Mouse (Mus musculus): ENCODE results near the gene Mtcl1. TPM values are rescaled to one million over a fixed set of nuclear protein-coding genes. Genes with fewer than 3 reads are reported as not detected.

Gene Mtcl1
- polyA plus RNA-seq, 1 experiment, result not detected

DNA sequence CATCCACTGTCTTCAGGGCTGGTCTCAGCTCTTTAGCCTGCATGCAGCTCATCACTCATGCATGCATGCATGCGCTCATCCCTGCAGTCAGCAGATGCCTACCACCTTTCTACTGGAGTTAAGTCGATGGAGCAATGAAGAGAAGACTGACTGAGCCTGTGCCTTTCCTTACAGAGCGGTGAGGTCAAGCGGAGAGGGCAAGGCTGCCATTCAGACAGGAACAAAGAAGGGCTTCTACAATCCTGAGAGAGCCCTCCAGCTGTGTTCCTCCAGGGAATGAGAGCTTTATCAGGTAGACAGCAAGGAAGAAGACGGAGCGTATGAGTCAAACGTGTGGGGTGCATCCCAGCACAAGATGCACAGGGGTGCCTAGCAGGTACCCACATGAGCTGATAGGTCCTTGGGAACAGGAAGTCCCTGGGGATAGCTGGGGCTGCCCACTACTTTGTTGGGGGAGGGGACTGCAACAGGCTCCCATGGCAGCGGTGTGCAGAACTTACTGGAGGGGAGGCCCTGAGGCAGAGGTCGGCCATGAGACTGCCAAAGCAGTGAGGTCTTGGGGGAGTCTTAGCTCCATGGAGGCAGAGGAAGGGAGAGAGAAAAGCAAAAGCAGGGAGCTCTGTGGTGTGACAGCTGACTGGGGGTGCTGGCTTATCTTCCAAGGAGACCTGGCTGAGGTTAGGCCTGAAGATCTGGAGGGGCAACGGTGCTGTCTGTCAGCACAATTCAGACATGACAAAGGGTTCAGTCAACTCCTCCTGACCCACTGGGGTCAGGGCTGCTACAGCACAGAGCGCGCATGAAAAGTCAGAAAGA, 37.2 kb downstream of the Mtcl1 start:
- Histone ChIP-seq H3K27ac (ENCODE audit: insufficient read depth, low read depth, low read length) (no peak overlapping the region), H3K4me3 (ENCODE audit: insufficient read depth, low read length) (no peak overlapping the region), H3K4me1 (ENCODE audit: control insufficient read depth, insufficient read depth, low read length) (no peaks in the 10 kb centered on the region)
- no peak for TF ChIP-seq CTCF (IDR thresholded peaks at IDR 0.05; ENCODE audit: low read depth, low read length)
- no peak for TF ChIP-seq POLR2A (IDR thresholded peaks at IDR 0.05; ENCODE audit: borderline replicate concordance, low read depth, low read length)

DNA sequence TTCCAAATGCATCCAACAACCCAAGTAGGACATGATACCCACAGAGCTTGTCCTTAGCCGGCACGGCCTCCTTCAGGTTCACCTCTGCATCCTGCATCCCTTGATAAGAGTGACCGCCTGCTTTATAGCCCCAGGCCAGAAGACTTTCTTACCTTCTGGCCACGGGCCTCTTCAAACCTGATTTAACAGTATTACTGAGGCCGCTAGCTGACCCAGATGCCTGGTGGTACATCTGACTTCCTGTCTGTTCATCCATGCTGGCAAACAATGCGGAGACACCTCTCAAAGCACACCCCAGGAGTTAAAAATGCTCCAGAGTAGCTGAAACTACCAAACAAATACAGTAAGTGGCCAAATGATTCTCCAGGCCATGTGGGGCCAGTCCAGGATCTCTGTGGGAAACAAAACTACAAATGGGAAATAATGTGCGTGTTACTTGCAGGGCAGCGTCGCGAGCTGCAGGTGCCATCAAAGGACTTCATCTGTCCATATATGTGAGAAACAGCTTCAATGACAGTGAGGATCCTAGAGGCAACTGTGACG, 38.6 kb downstream of the Mtcl1 start:
- Histone ChIP-seq H3K27ac (ENCODE audit: insufficient read depth, low read depth, low read length) (no peak overlapping the region), H3K4me3 (ENCODE audit: insufficient read depth, low read length) (no peak overlapping the region), H3K4me1 (ENCODE audit: control insufficient read depth, insufficient read depth, low read length) (no peaks in the 10 kb centered on the region)
- TF ChIP-seq POLR2A (IDR thresholded peaks at IDR 0.05; ENCODE audit: borderline replicate concordance, low read depth, low read length) (no peak), CTCF (IDR thresholded peaks at IDR 0.05; ENCODE audit: low read depth, low read length) (no peak)

DNA sequence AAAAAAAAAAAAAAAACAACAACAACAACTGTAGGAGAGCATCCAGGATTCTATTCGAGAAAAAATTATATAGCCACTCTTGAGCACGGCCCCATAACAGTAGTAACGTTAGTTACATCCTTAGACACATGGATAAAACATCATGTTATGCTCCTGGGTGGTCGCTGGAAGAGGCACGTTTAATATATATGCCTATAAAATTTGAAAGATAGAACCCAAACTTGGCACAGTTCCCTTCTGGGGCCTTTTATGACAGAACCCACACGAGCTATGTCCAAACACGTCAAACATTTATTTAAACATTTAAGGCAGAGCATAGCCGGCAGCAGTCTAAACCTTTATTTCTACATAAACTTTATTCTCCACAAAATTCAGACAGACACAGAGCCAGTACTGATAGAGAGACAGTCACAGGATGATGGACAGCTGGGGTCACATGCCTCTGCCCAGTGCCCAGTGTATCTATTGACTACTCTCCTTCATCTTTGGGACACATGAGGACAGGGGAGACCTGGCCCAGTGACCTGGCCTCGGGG, 40.4 kb downstream of the Mtcl1 start:
- Histone ChIP-seq H3K4me3 (ENCODE audit: insufficient read depth, low read length) (no peak overlapping the region), H3K27ac (ENCODE audit: insufficient read depth, low read depth, low read length) (no peak overlapping the region), H3K4me1 (ENCODE audit: control insufficient read depth, insufficient read depth, low read length) (no peaks in the 10 kb centered on the region)
- TF ChIP-seq POLR2A (IDR thresholded peaks at IDR 0.05; ENCODE audit: borderline replicate concordance, low read depth, low read length) (no peak), CTCF (IDR thresholded peaks at IDR 0.05; ENCODE audit: low read depth, low read length) (no peak)

DNA sequence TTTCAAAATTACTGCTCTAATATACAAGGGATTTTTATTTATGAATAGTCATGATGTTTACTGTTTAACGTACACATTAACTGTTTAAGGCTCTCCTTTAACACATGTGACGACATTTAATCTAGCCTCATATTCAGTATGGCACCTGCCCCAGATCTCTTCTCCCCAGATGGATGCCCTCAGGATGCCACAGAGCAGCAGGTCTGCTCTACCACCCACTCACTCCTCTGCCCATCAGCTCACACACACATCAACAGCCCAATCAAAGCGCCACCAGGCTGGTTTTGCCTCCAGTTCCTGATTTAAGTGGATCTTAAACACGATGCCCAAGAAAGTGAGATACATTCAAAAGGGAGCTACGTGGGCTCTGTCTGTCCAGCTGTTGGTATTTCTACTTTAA, 41.1 kb downstream of the Mtcl1 start:
- Histone ChIP-seq H3K27ac (ENCODE audit: insufficient read depth, low read depth, low read length) (no peak overlapping the region), H3K4me1 (ENCODE audit: control insufficient read depth, insufficient read depth, low read length) (no peaks in the 10 kb centered on the region), H3K4me3 (ENCODE audit: insufficient read depth, low read length) (no peak overlapping the region)
- TF ChIP-seq CTCF (IDR thresholded peaks at IDR 0.05; ENCODE audit: low read depth, low read length) (no peak), POLR2A (IDR thresholded peaks at IDR 0.05; ENCODE audit: borderline replicate concordance, low read depth, low read length) (no peak)

DNA sequence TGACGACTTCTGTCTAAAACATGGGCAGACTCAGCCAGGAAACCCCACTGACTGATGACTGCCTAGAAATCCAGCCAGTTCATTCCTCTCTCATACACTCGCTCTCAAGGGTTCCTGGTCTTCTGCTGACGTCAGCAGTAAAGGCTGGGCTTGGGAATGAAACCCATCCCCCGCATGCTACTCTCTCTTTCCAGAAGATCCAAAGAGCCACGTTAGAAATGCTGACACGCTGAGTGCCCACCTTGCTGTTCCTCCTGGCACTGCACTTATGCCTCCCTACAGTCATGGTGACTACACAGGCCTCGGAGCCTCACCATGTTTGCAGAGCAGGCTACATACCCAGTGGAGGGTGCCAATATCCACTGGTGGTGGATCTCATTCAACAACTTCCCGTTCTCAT, 41.7 kb downstream of the Mtcl1 start:
- no peak for TF ChIP-seq POLR2A (IDR thresholded peaks at IDR 0.05; ENCODE audit: borderline replicate concordance, low read depth, low read length)
- no peak for TF ChIP-seq CTCF (IDR thresholded peaks at IDR 0.05; ENCODE audit: low read depth, low read length)
- Histone ChIP-seq H3K4me1 (ENCODE audit: control insufficient read depth, insufficient read depth, low read length) (no peaks in the 10 kb centered on the region), H3K4me3 (ENCODE audit: insufficient read depth, low read length) (no peak overlapping the region), H3K27ac (ENCODE audit: insufficient read depth, low read depth, low read length) (no peak overlapping the region)

DNA sequence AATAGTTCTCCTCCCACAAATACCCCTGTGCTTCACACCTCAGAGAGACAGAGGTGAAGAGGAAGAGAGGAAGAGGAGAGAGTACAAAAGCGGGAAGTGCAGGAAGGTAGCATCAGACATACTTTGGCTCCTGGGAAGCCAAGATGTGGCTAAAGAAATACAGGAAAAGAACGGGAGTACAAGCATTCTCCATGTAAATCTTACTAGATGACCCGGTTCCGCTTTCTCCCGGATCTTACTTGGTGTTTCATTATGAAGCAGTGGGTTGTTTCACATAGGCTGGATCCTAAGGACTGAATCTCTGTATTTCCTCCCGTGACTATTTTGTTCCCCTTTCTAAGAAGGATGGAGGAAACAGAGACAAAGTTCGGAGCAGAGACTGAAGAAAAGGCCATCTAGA, 43.9 kb downstream of the Mtcl1 start:
- no peak overlapping the region for H3K4me3 ChIP-seq (ENCODE audit: insufficient read depth, low read length)
- TF ChIP-seq CTCF (IDR thresholded peaks at IDR 0.05; ENCODE audit: low read depth, low read length), result no peak
- TF ChIP-seq POLR2A (IDR thresholded peaks at IDR 0.05; ENCODE audit: borderline replicate concordance, low read depth, low read length), result no peak
- H3K27ac ChIP-seq (ENCODE audit: insufficient read depth, low read depth, low read length), result no peak overlapping the region
- H3K4me1 ChIP-seq (ENCODE audit: control insufficient read depth, insufficient read depth, low read length), result no peaks in the 10 kb centered on the region

DNA sequence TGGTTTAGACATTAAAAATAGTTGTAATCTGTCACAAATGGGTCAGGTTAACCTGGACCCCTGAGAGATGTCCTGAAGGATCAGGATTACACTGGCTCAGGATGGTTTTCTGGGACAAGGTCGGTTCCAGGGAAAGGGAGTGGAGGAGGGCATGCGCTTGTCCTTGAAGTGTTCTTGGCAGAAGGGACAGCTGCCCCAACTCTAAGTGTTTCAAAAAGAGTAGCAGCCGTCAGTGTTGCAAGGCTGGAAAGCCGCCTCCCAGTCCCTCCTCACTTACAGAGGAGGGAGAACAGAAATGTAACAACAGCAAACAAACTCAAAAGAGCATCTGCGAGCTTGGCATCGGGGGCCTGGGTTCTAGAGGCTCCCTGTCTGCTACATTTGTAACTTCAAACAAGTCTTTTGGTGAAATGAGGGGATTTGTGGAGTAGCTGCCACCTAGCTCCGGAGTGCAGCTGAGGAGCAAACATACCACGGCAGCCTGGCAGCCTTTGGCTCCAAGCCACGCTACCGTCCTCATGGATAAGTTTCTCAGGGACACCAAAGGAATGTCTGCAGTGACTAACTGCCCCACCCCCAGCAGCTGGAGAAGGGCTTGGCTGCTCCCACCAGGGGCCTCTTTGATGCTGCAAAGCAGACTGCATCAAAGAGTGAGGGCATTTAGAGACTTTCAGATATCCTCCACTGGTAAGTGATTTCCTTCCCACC, 44.5 kb downstream of the Mtcl1 start:
- Histone ChIP-seq H3K4me3 (ENCODE audit: insufficient read depth, low read length) (no peak overlapping the region), H3K27ac (ENCODE audit: insufficient read depth, low read depth, low read length) (no peak overlapping the region), H3K4me1 (ENCODE audit: control insufficient read depth, insufficient read depth, low read length) (no peaks in the 10 kb centered on the region)
- TF ChIP-seq CTCF (IDR thresholded peaks at IDR 0.05; ENCODE audit: low read depth, low read length), result no peak
- TF ChIP-seq POLR2A (IDR thresholded peaks at IDR 0.05; ENCODE audit: borderline replicate concordance, low read depth, low read length), result no peak

DNA sequence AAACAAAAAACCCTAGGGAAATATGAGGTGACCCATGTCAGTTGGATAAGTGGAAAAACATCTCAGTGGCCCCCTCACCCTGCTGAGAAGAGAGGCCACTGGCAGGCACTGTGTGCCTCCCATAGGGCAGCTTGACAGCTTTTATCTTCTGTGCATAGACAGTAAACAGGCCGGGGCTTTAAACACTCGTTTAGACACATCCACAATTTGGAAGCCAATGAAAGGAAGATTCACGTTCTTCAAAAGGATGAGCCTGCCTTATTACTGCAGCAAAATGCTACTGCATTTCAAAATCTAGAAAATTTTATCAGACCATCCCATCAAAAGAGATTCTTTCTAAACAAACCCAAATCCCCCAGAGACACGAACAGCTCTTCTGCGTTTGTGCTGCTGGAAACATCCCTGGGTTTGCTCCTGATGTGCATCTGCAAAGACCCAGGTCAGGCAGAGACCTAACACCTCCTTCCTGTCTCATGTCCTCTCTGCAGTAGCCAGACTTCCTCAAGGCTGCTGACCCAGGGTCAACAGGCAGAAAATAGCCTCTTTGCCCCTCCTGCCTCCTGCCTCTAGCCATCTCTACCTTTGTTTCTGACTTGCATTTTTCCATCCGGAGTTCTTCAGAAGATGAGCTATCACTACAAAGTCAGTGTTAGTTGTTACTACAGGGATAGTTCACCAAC, 46.6 kb downstream of the Mtcl1 start:
- H3K27ac ChIP-seq (ENCODE audit: insufficient read depth, low read depth, low read length), result no peak overlapping the region
- no peaks in the 10 kb centered on the region for H3K4me1 ChIP-seq (ENCODE audit: control insufficient read depth, insufficient read depth, low read length)
- no peak overlapping the region for H3K4me3 ChIP-seq (ENCODE audit: insufficient read depth, low read length)
- TF ChIP-seq CTCF (IDR thresholded peaks at IDR 0.05; ENCODE audit: low read depth, low read length) (no peak), POLR2A (IDR thresholded peaks at IDR 0.05; ENCODE audit: borderline replicate concordance, low read depth, low read length) (no peak)

DNA sequence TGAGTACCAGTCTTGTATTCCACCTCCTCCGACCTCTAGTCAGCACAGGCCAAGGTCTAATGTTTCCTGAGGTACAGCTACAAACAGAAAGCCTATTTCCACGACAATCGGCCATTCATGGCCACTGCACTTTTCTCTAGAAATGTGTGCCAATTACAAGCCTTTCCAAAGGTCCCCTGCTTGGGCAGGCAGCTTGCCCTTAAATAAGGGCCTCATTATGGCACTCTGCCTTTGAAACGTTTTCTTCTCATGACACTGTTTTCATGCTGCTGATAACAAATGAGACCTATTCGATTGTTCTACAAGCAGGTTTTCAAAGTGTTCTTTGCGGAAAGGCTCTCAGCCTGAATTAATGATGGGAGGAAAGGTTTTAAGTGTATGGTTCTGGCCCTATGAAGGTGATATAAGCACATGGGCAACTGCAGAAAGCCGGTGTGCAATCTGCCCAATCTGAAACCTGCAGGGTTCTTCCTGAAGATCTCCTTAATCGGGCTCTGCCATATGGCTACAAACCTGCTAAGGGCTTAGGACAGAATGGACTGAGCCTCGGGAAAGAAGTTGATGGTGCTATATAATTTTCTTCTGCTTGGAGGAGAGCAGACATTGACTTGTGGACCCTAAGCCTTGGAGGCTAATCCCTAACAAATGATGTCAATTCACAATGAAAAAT, 47.8 kb downstream of the Mtcl1 start:
- no peak overlapping the region for H3K27ac ChIP-seq (ENCODE audit: insufficient read depth, low read depth, low read length)
- H3K4me1 ChIP-seq (ENCODE audit: control insufficient read depth, insufficient read depth, low read length), result no peaks in the 10 kb centered on the region
- no peak for TF ChIP-seq POLR2A (IDR thresholded peaks at IDR 0.05; ENCODE audit: borderline replicate concordance, low read depth, low read length)
- no peak overlapping the region for H3K4me3 ChIP-seq (ENCODE audit: insufficient read depth, low read length)
